Mouse (Mus musculus) thymus, postnatal 36 days (tissue): ENCODE measurements around the gene Tpm3.

Experiments
- DNase-seq, 2 experiments: peaks; one replicate each; pipeline ENCODE4 v3.0.0; 2022; ENCODE audit warnings: mixed read lengths in 2 of 2

The Tpm3 gene

GRCm38 (mm10) chr3:90145461-90145860, 73.0 kb downstream of the Tpm3 start:
- no peak for DNase-seq

DNA sequence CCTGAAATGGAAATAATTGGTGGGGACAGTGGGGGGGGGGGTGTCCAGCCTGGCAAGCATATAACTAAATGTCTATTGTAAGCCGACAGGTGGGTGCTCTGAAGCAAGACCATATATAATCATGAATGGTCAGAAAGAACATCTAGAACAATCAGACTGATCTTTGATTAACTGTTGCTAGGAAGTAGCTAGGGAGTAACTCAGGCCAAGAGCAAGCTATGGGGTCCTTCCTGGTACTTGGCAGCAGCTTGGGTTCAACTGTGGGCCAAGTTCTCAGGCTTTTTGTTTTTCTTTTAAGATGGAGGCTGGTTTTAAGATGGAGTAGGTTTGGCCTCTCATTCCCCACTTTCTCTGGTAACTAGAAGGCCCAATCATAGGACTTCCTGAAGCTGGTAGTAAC, 74.2 kb downstream of the Tpm3 start:
- no peak for DNase-seq
